20 mouse cellular contexts compared by ENCODE assay signal in the genomic region with DNA sequence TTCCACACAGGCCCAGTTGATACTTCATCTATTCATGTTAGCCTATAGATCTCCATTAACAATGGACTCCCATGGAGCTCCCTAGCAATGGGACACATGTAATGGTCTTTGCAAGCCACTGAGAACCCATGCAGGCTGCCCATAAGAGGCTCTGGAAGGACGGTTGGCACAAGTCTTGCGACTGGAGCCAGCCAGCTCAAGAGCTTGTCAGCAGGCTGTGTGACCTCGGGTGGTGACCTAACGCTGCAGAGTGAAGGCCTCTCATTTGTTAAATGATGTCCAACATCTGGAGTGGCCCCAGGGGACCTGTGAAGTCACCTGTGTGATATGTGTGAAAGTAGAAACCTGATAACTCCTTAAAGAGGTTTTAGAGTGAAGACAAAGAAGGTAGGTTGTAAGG. TPM values are rescaled to one million over a fixed set of nuclear protein-coding genes. Genes with fewer than 3 reads are reported as not detected.
A peak's percentile ranks its signal among the peaks of the same experiment; 100 is the strongest.
DNase-seq lines count a peak whose midpoint lies in the region; TF ChIP-seq lines count a peak whose summit lies in the region.
"Had no signal": no experiment of that assay in that cellular context is flagged by ENCODE, and none has a peak within 500 bp of the region (broad histone marks: within the 10 kb centered on the region; RNA-seq: fewer than 3 reads in every experiment).

No protein-coding gene starts in this region.

- H3K9me3 ChIP-seq in CH12.LX (replicated peaks; ENCODE audit: low read length), result no peaks in the 10 kb centered on the region
- H3K9me3 ChIP-seq in embryonic facial prominence, embryonic 10.5 days, result no peaks in the 10 kb centered on the region
- H3K9me3 ChIP-seq: forebrain, embryonic 10.5 days; G1E; heart, embryonic 13.5 days; hindbrain, embryonic 10.5 days; limb, embryonic 10.5 days; megakaryocyte, embryonic 14.5 days had no signal

- 0 out of 2 replicates have a peak, but pooled peaks have one; percentile 5 for TF ChIP-seq EP300 in CH12.LX (IDR thresholded peaks at IDR 0.05; ENCODE audit: low read length)

- peak overlapping the region; percentile 64 for H3K27ac ChIP-seq in layer of hippocampus, adult 2 months
- H3K27ac ChIP-seq in CH12.LX (ENCODE audit: insufficient read depth, low read depth), result no peak overlapping the region
- H3K27ac ChIP-seq in olfactory bulb, adult 2 months (ENCODE audit: insufficient read depth, low read depth, low read length), result peak overlapping the region; percentile 56
- no peak overlapping the region for H3K27ac ChIP-seq in embryonic facial prominence, embryonic 10.5 days (replicated peaks)
- H3K27ac ChIP-seq: forebrain, embryonic 10.5 days; heart, embryonic 13.5 days; limb, embryonic 10.5 days had no signal

- DNase-seq in layer of hippocampus, adult 2 months (ENCODE audit: low spot score in 2 of 2), result no peak
- DNase-seq in layer of hippocampus, adult 11-12 months (ENCODE audit: low spot score), result no peak
- DNase-seq in CH12.LX (ENCODE audit: extremely low read depth), result peak; percentile 32
- peak; percentile 66 for DNase-seq in adrenal gland, postnatal 14 days
- DNase-seq in embryonic facial prominence, embryonic 10.5 days (ENCODE audit: low spot score), result no peak
- no peak for DNase-seq in right cerebral cortex, postnatal 4 days
- no peak for DNase-seq in gastrocnemius, postnatal 36 days
- DNase-seq: cerebellum, adult 9-11 months; kidney, adult 2 months; kidney, postnatal 14 days; spleen, adult 18-20 months; thymus, postnatal 4 days had no signal

- dilution Hi-C loops in CH12.LX (cut with MboI; ENCODE audit: extremely low pct_ligation_motif_present, extremely low pct_unique_long_range_greater_than_20kb, low sequenced_read_pairs), result no loop called here

- TF ChIP-seq CTCF in layer of hippocampus, adult 2 months (conservative IDR thresholded peaks at IDR 0.05), result no peak
- TF ChIP-seq CTCF in CH12.LX (conservative IDR thresholded peaks at IDR 0.05 in 1 of 2, IDR thresholded peaks at IDR 0.05 in 1 of 2; ENCODE audit: low read depth in 2 of 2, low read length in 2 of 2), result no peak
- TF ChIP-seq CTCF in olfactory bulb, adult 2 months (IDR thresholded peaks at IDR 0.05; ENCODE audit: insufficient read depth, low read depth, low read length), result no peak

- TF ChIP-seq RAD21 in CH12.LX (IDR thresholded peaks at IDR 0.05; ENCODE audit: low read depth, low read length), result no peak

- intact Hi-C loops in gastrocnemius, postnatal 36 days (cut with DNase I), result no loop called here

- WGBS in olfactory bulb, adult 2 months, result 75% methylated on average over 4 of the region's 4 CpGs
- 54% methylated on average over 4 of the region's 4 CpGs for WGBS in embryonic facial prominence, embryonic 10.5 days

- no peak overlapping the region for H3K4me2 ChIP-seq in CH12.LX (ENCODE audit: insufficient read depth, low read depth, poor library complexity, severe bottlenecking)
- H3K4me2 ChIP-seq: heart, embryonic 13.5 days; liver, embryonic 11.5 days had no signal

- no peak for TF ChIP-seq POLR2A in CH12.LX (IDR thresholded peaks at IDR 0.05; ENCODE audit: low read depth, low read length)
- no peak for TF ChIP-seq POLR2A in olfactory bulb, adult 2 months (IDR thresholded peaks at IDR 0.05; ENCODE audit: insufficient read depth, low read depth, low read length)

- peaks cover 35% of the 10 kb centered on the region for H3K27me3 ChIP-seq in CH12.LX (replicated peaks)
- peaks cover 33% of the 10 kb centered on the region for H3K27me3 ChIP-seq in embryonic facial prominence, embryonic 10.5 days (replicated peaks; ENCODE audit: low read depth, poor library complexity, severe bottlenecking)
- H3K27me3 ChIP-seq: megakaryocyte, embryonic 14.5 days had no signal

- no peaks in the 10 kb centered on the region for H3K36me3 ChIP-seq in CH12.LX (replicated peaks in 1 of 2; ENCODE audit: control insufficient read depth in 1 of 2, insufficient read depth in 1 of 2, low read length in 1 of 2)
- no peaks in the 10 kb centered on the region for H3K36me3 ChIP-seq in embryonic facial prominence, embryonic 10.5 days (replicated peaks)
- H3K36me3 ChIP-seq: forebrain, embryonic 10.5 days; G1E; heart, embryonic 13.5 days; limb, embryonic 10.5 days had no signal

- H3K9ac ChIP-seq in CH12.LX (ENCODE audit: insufficient read depth, low read depth), result no peak overlapping the region
- H3K9ac ChIP-seq: heart, embryonic 13.5 days had no signal

- H3K79me2 ChIP-seq in CH12.LX (replicated peaks; ENCODE audit: control insufficient read depth, extremely low read depth, insufficient read depth, poor library complexity, severe bottlenecking), result no peaks in the 10 kb centered on the region

- no peak overlapping the region for H3K4me3 ChIP-seq in layer of hippocampus, adult 2 months
- no peak overlapping the region for H3K4me3 ChIP-seq in CH12.LX (replicated peaks in 1 of 3; ENCODE audit: low read depth in 2 of 3, low read length in 2 of 3, poor library complexity in 1 of 3)
- no peak overlapping the region for H3K4me3 ChIP-seq in olfactory bulb, adult 2 months (ENCODE audit: insufficient read depth, low read depth, low read length)
- no peak overlapping the region for H3K4me3 ChIP-seq in embryonic facial prominence, embryonic 10.5 days
- H3K4me3 ChIP-seq: forebrain, embryonic 10.5 days; heart, embryonic 13.5 days; hindbrain, embryonic 10.5 days; limb, embryonic 10.5 days; megakaryocyte, embryonic 14.5 days had no signal

- in situ Hi-C loops in CH12.LX (cut with MboI; ENCODE audit: low pct_ligation_motif_present, low pct_unique_long_range_greater_than_20kb, low sequenced_read_pairs), result no loop called here

- H3K4me1 ChIP-seq in CH12.LX (ENCODE audit: control insufficient read depth in 1 of 2, insufficient read depth in 2 of 2), result peaks cover 19% of the 10 kb centered on the region in 2 experiments
- H3K4me1 ChIP-seq in olfactory bulb, adult 2 months (ENCODE audit: control insufficient read depth, insufficient read depth, low read length), result peaks cover 45% of the 10 kb centered on the region
- peaks cover 27% of the 10 kb centered on the region for H3K4me1 ChIP-seq in embryonic facial prominence, embryonic 10.5 days
- H3K4me1 ChIP-seq: megakaryocyte, embryonic 14.5 days had no signal

TF ChIP-seq in CH12.LX, 34 proteins besides CTCF, POLR2A, EP300 and RAD21:
- TF ChIP-seq CHD1 (IDR thresholded peaks at IDR 0.05; ENCODE audit: low read depth, low read length) (no peak), BHLHE40 (IDR thresholded peaks at IDR 0.05; ENCODE audit: low read depth, low read length) (peak; percentile 43), ETS1 (conservative IDR thresholded peaks at IDR 0.05; ENCODE audit: low read depth, low read length) (peak; percentile 41), RCOR1 (conservative IDR thresholded peaks at IDR 0.05; ENCODE audit: low read depth, low read length) (no peak), SMC3 (IDR thresholded peaks at IDR 0.05; ENCODE audit: low read depth, low read length) (no peak), KAT2A (IDR thresholded peaks at IDR 0.05; ENCODE audit: insufficient replicate concordance, low read length) (no peak), MXI1 (IDR thresholded peaks at IDR 0.05; ENCODE audit: low read depth, low read length) (no peak), NRF1 (IDR thresholded peaks at IDR 0.05; ENCODE audit: low read depth, low read length) (no peak), ZC3H11A (IDR thresholded peaks at IDR 0.05; ENCODE audit: low read depth, low read length) (no peak), MAX (IDR thresholded peaks at IDR 0.05; ENCODE audit: low read length) (no peak), MAFK (IDR thresholded peaks at IDR 0.05; ENCODE audit: insufficient replicate concordance, low read length) (no peak)

RNA-seq across cellular contexts. Expression of gene Hacd2, which starts 25.2 kb away (rescaled TPM):
- 10 to 100 TPM; 32.7 to 41.7 TPM for total RNA-seq in layer of hippocampus, adult 2 months (2021)
- total RNA-seq in CH12.LX (2012; rRNA removed) (33.2 and 50.3 TPM in 2 replicates), CH12.LX (2014; rRNA removed) (30.1 and 49.7 TPM in 2 replicates)
- 133 and 135 TPM in 2 replicates for polyA plus RNA-seq in CH12.LX (2012; ENCODE audit: insufficient read length, low read depth)
- 39.1 and 50.5 TPM in 2 replicates for total RNA-seq in adrenal gland, postnatal 14 days (2021)
- not detected in 2 replicates for polyA plus RNA-seq in olfactory bulb, adult 2 months (2012; ENCODE audit: insufficient read depth, insufficient read length, low replicate concordance, missing spikeins)
- polyA plus RNA-seq in embryonic facial prominence, embryonic 10.5 days (2016; fragmentation: Nextera tagmentation; extraction: Ambion mirVana), result 77.4 and 77.5 TPM in 2 replicates
- 1 to 10 TPM; 2.7 to 3.2 TPM for total RNA-seq in gastrocnemius, postnatal 36 days (2021)

Comparison
In these comparisons a context has a peak if more than half of its experiments do, and no peak if none do; other contexts are left out.
1. DNase-seq: peak in CH12.LX (single experiment) and adrenal gland, postnatal 14 days (single experiment); none in layer of hippocampus, adult 2 months (0 of 2), layer of hippocampus, adult 11-12 months (single experiment), embryonic facial prominence, embryonic 10.5 days (single experiment), right cerebral cortex, postnatal 4 days (single experiment) and gastrocnemius, postnatal 36 days (0 of 2).
2. H3K27ac ChIP-seq: peak in layer of hippocampus, adult 2 months (single experiment) and olfactory bulb, adult 2 months (single experiment); none in CH12.LX (single experiment) and embryonic facial prominence, embryonic 10.5 days (single experiment).